Mouse (Mus musculus) megakaryocyte, embryonic 14.5 days (primary cell): ENCODE measurements around the gene Ptbp3.

Source experiments
- FLI1 ChIP-seq: IDR thresholded peaks from 2 replicates; pipeline ENCODE4 v1.6.1; 2012; ENCODE audit warnings: low read length, inconsistent platforms, mixed read lengths
- GATA1 ChIP-seq: IDR thresholded peaks from 3 replicates; pipeline ENCODE4 v1.6.1; 2012; ENCODE audit warnings: mixed read lengths, low read length, inconsistent platforms, borderline replicate concordance

- TF ChIP-seq GATA1: no peak
- no peak for TF ChIP-seq FLI1
Measured at GRCm38 (mm10) chr4:59549175-59549976, at the start of gene Ptbp3.
